Mouse (Mus musculus) intestine, embryonic 14.5 days (tissue): ENCODE results near the gene Oas1a. TPM values are rescaled to one million over a fixed set of nuclear protein-coding genes. Genes with fewer than 3 reads are reported as not detected.
"Not testable (repeated sequence)": the region's sequence is repeated elsewhere in the genome, so short reads cannot be mapped to it uniquely, and the experiment has no call there.

Experiments
- ATAC-seq: fragments of 200-750 bp; cut with Nextera tagmentation; replicated peaks from 2 replicates; pipeline ENCODE4 v1.8.0; 2017; ENCODE audit warnings: low read depth, moderate number of reproducible peaks, moderate TSS enrichment, moderate library complexity; ENCODE audit not compliant: low FRiP score, low TSS enrichment
- DNase-seq: peaks from one replicate; pipeline ENCODE4 v3.0.0-alpha.2; 2018; ENCODE audit warnings: low spot score
- H3K27ac ChIP-seq: fragments of 300-500 bp; sonication (generic); 2 replicates; pipeline ENCODE4 v1.5.1; 2014; ENCODE audit warnings: low read depth, mild to moderate bottlenecking, control low read depth
- H3K27me3 ChIP-seq: fragments of 300-500 bp; sonication (generic); replicated peaks from 2 replicates; pipeline ENCODE4 v1.6.1; 2014; ENCODE audit warnings: low read length, control low read depth; ENCODE audit not compliant: control insufficient read depth, insufficient read depth
- H3K36me3 ChIP-seq: fragments of 300-500 bp; sonication (generic); 2 replicates; pipeline ENCODE4 v1.6.1; 2014; ENCODE audit warnings: low read length, control low read depth; ENCODE audit not compliant: control insufficient read depth, insufficient read depth
- H3K4me1 ChIP-seq: fragments of 300-500 bp; sonication (generic); replicated peaks from 2 replicates; pipeline ENCODE4 v1.6.1; 2014; ENCODE audit warnings: low read length, control low read depth, mixed read lengths; ENCODE audit not compliant: control insufficient read depth, insufficient read depth
- H3K4me2 ChIP-seq: fragments of 300-500 bp; sonication (generic); 2 replicates; pipeline ENCODE4 v1.6.1; 2014; ENCODE audit warnings: low read length
- H3K4me3 ChIP-seq: fragments of 300-500 bp; sonication (generic); 2 replicates; pipeline ENCODE4 v1.5.1; 2014; ENCODE audit warnings: low read depth, low read length, control low read depth, mixed read lengths
- H3K9ac ChIP-seq: fragments of 300-500 bp; sonication (generic); 2 replicates; pipeline ENCODE4 v1.6.1; 2014; ENCODE audit warnings: mild to moderate bottlenecking, low read length
- H3K9me3 ChIP-seq: fragments of 300-500 bp; sonication (generic); 2 replicates; pipeline ENCODE4 v1.6.1; 2016; ENCODE audit warnings: low read length, control low read depth; ENCODE audit not compliant: control insufficient read depth
- WGBS: fragments of 180-500 bp; shearing (Covaris S2); extraction: QIAGEN DNeasy Blood & Tissue Kit; methylation state at CpG from one replicate; pipeline ENCODE4 v1.1.7; 2014; 5-methylcytosine and 5-hydroxymethylcytosine counted together
- polyA plus RNA-seq: library from polyadenylated mRNA; unstranded; fragments of >200 nt; fragmentation: Nextera tagmentation; extraction: Ambion mirVana; gene quantifications from 2 replicates; pipeline ENCODE4 v1.2.1, GENCODE M21; 2014

The Oas1a gene
- polyA plus RNA-seq, 1 experiment from 2014 or later = 6.6 TPM

- H3K4me2 ChIP-seq, H3K9me3 ChIP-seq, DNase-seq, ATAC-seq, H3K27ac ChIP-seq, H3K27me3 ChIP-seq, H3K36me3 ChIP-seq, H3K4me1 ChIP-seq, H3K4me3 ChIP-seq, H3K9ac ChIP-seq: not testable (repeated sequence)
- WGBS = 56% methylated on average over 2 of the region's 2 CpGs
Measured at GRCm38 (mm10) chr5:120926311-120926710, 19.0 kb upstream of the Oas1a start.

GRCm38 (mm10) chr5:120924520-120924919, 17.2 kb upstream of the Oas1a start:
- not testable (repeated sequence) for H3K27ac ChIP-seq, H3K4me1 ChIP-seq, H3K4me3 ChIP-seq, DNase-seq, H3K36me3 ChIP-seq, H3K9ac ChIP-seq, H3K9me3 ChIP-seq, H3K27me3 ChIP-seq, H3K4me2 ChIP-seq
- 68% methylated on average over 4 of the region's 4 CpGs for WGBS
- peak; percentile 59 for ATAC-seq

- H3K4me3 ChIP-seq = no peak overlapping the region
- H3K4me1 ChIP-seq = 0 out of 2 replicates have a peak, but pooled peaks cover 4% of the 10 kb centered on the region
- H3K27ac ChIP-seq = no peak overlapping the region
- H3K9me3 ChIP-seq = no peaks in the 10 kb centered on the region
- 55% methylated on average over 4 of the region's 4 CpGs for WGBS
- H3K27me3 ChIP-seq = no peaks in the 10 kb centered on the region
- no peak for DNase-seq
- ATAC-seq = 0 out of 2 replicates have a peak, but pooled peaks have one; percentile 66
- no peaks in the 10 kb centered on the region for H3K36me3 ChIP-seq
- H3K4me2 ChIP-seq = no peak overlapping the region
- H3K9ac ChIP-seq = no peak overlapping the region
Measured at GRCm38 (mm10) chr5:120923969-120924368, 16.6 kb upstream of the Oas1a start.

- 86% methylated on average over 3 of the region's 3 CpGs for WGBS
- Histone ChIP-seq H3K27ac (no peak overlapping the region), H3K27me3 (no peaks in the 10 kb centered on the region), H3K4me1 (0 out of 2 replicates have a peak, but pooled peaks cover 4% of the 10 kb centered on the region), H3K9ac (no peak overlapping the region), H3K36me3 (no peaks in the 10 kb centered on the region), H3K4me2 (no peak overlapping the region), H3K4me3 (no peak overlapping the region), H3K9me3 (no peaks in the 10 kb centered on the region)
- ATAC-seq = no peak
- DNase-seq = no peak
Measured at GRCm38 (mm10) chr5:120920296-120920695, 13.0 kb upstream of the Oas1a start.

- H3K4me1 ChIP-seq, H3K9me3 ChIP-seq, H3K9ac ChIP-seq, H3K4me2 ChIP-seq, H3K27me3 ChIP-seq, H3K36me3 ChIP-seq, ATAC-seq, DNase-seq, H3K27ac ChIP-seq, H3K4me3 ChIP-seq: not testable (repeated sequence)
- 72% methylated on average over 2 of the region's 2 CpGs for WGBS
Measured at GRCm38 (mm10) chr5:120919156-120919935, 12.0 kb upstream of the Oas1a start.

GRCm38 (mm10) chr5:120914204-120914603, 6.9 kb upstream of the Oas1a start, which contains the start of gene Oas1d:
Gene Oas1d, plus strand, starts transcription at chr5:120914536.
- not testable (repeated sequence) for H3K4me3 ChIP-seq, H3K27ac ChIP-seq, H3K4me1 ChIP-seq, H3K36me3 ChIP-seq, DNase-seq, ATAC-seq, H3K9ac ChIP-seq, H3K4me2 ChIP-seq, H3K9me3 ChIP-seq, H3K27me3 ChIP-seq
- WGBS = 55% methylated on average over 8 of the region's 8 CpGs

- 55% methylated on average over 7 of the region's 7 CpGs for WGBS
- Histone ChIP-seq H3K4me1 (no peaks in the 10 kb centered on the region), H3K27me3 (no peaks in the 10 kb centered on the region), H3K4me3 (no peak overlapping the region), H3K36me3 (no peaks in the 10 kb centered on the region), H3K4me2 (no peak overlapping the region), H3K27ac (no peak overlapping the region), H3K9ac (no peak overlapping the region), H3K9me3 (no peaks in the 10 kb centered on the region)
- peak; percentile 32 for DNase-seq
- ATAC-seq = no peak
Measured at GRCm38 (mm10) chr5:120908196-120908920, 1.0 kb upstream of the Oas1a start.

GRCm38 (mm10) chr5:120902056-120902455, 5.3 kb downstream of the Oas1a start:
- no peak overlapping the region for H3K27ac ChIP-seq
- no peak overlapping the region for H3K4me3 ChIP-seq
- 93% methylated on average over 5 of the region's 5 CpGs for WGBS
- ATAC-seq (no peak), DNase-seq (no peak)
- H3K4me1 ChIP-seq = no peaks in the 10 kb centered on the region
- H3K4me2 ChIP-seq = no peak overlapping the region
- H3K27me3 ChIP-seq = no peaks in the 10 kb centered on the region
- H3K9me3 ChIP-seq = no peaks in the 10 kb centered on the region
- H3K36me3 ChIP-seq = no peaks in the 10 kb centered on the region
- H3K9ac ChIP-seq = no peak overlapping the region
